Mouse (Mus musculus) midbrain, embryonic 16.5 days (tissue): Measurements from ENCODE around the gene Igf1r. TPM values are rescaled to one million over a fixed set of nuclear protein-coding genes. Genes with fewer than 3 reads are reported as not detected.
A peak's percentile ranks its signal among the peaks of the same experiment; 100 is the strongest.

Source experiments
- ATAC-seq: fragments of 200-750 bp; cut with Nextera tagmentation; 2 replicates; pipeline ENCODE4 v1.8.0; 2017; ENCODE audit warnings: moderate TSS enrichment
- H3K27ac ChIP-seq: fragments of 300-500 bp; sonication (generic); 2 replicates; pipeline ENCODE4 v1.5.1; 2014; ENCODE audit warnings: mild to moderate bottlenecking, low read length, mixed read lengths
- H3K27me3 ChIP-seq: fragments of 300-500 bp; sonication (generic); 2 replicates; pipeline ENCODE4 v1.6.1; 2014; ENCODE audit warnings: low read depth, low read length, mixed read lengths; ENCODE audit not compliant: control insufficient read depth, insufficient read depth
- H3K36me3 ChIP-seq: fragments of 300-500 bp; sonication (generic); 2 replicates; pipeline ENCODE4 v1.6.1; 2014; ENCODE audit warnings: mild to moderate bottlenecking, low read length, moderate library complexity, mixed read lengths; ENCODE audit not compliant: control insufficient read depth, insufficient read depth
- H3K4me1 ChIP-seq: fragments of 300-500 bp; sonication (generic); 2 replicates; pipeline ENCODE4 v1.6.1; 2014; ENCODE audit warnings: mild to moderate bottlenecking, low read length, mixed read lengths; ENCODE audit not compliant: control insufficient read depth, insufficient read depth
- H3K4me2 ChIP-seq: fragments of 300-500 bp; sonication (generic); 2 replicates; pipeline ENCODE4 v1.6.1; 2014; ENCODE audit warnings: mild to moderate bottlenecking, low read length, mixed read lengths
- H3K4me3 ChIP-seq: fragments of 300-500 bp; sonication (generic); 2 replicates; pipeline ENCODE4 v1.5.1; 2014; ENCODE audit warnings: low read depth, mild to moderate bottlenecking, low read length, moderate library complexity, mixed read lengths
- H3K9ac ChIP-seq: fragments of 300-500 bp; sonication (generic); 2 replicates; pipeline ENCODE4 v1.6.1; 2014; ENCODE audit warnings: low read depth, low read length, mixed read lengths
- H3K9me3 ChIP-seq: fragments of 300-500 bp; sonication (generic); replicated peaks from 2 replicates; pipeline ENCODE4 v1.6.1; 2014; ENCODE audit warnings: mild to moderate bottlenecking, low read length, mixed read lengths; ENCODE audit not compliant: control insufficient read depth, poor library complexity, severe bottlenecking
- WGBS: fragments of 180-500 bp; shearing (Covaris S2); extraction: QIAGEN DNeasy Blood & Tissue Kit; methylation state at CpG from one replicate; pipeline ENCODE4 v1.1.7; 2014; 5-methylcytosine and 5-hydroxymethylcytosine counted together
- polyA plus RNA-seq: library from polyadenylated mRNA; unstranded; fragments of >200 nt; fragmentation: Nextera tagmentation; extraction: Ambion mirVana; gene quantifications from 2 replicates; pipeline ENCODE4 v1.2.1, GENCODE M21; 2015

Igf1r gene
- polyA plus RNA-seq, 1 experiment from 2014 or later = 21.5 TPM

GRCm38 (mm10) chr7:67924215-67924614 is 28.4 kb upstream of the Igf1r start:
- Histone ChIP-seq H3K27me3 (no peaks in the 10 kb centered on the region), H3K9me3 (no peaks in the 10 kb centered on the region), H3K27ac (no peak overlapping the region), H3K9ac (no peak overlapping the region), H3K36me3 (no peaks in the 10 kb centered on the region), H3K4me2 (no peak overlapping the region), H3K4me3 (no peak overlapping the region), H3K4me1 (no peaks in the 10 kb centered on the region)
- 59% methylated on average over 2 of the region's 2 CpGs for WGBS
- ATAC-seq = no peak

- H3K27me3 ChIP-seq = no peaks in the 10 kb centered on the region
- H3K4me2 ChIP-seq = no peak overlapping the region
- H3K9me3 ChIP-seq = no peaks in the 10 kb centered on the region
- H3K27ac ChIP-seq = no peak overlapping the region
- no peaks in the 10 kb centered on the region for H3K36me3 ChIP-seq
- H3K4me3 ChIP-seq = no peak overlapping the region
- no peak overlapping the region for H3K9ac ChIP-seq
- no peaks in the 10 kb centered on the region for H3K4me1 ChIP-seq
- WGBS = 72% methylated on average over 3 of the region's 3 CpGs
- no peak for ATAC-seq
Measured at GRCm38 (mm10) chr7:67930132-67930531, 22.5 kb upstream of the Igf1r start.

- Histone ChIP-seq H3K4me3 (no peak overlapping the region), H3K27ac (no peak overlapping the region), H3K9me3 (no peaks in the 10 kb centered on the region), H3K4me1 (no peaks in the 10 kb centered on the region), H3K4me2 (no peak overlapping the region), H3K9ac (no peak overlapping the region), H3K36me3 (no peaks in the 10 kb centered on the region), H3K27me3 (no peaks in the 10 kb centered on the region)
- no peak for ATAC-seq
- WGBS = 63% methylated on average over 7 of the region's 7 CpGs
Measured at GRCm38 (mm10) chr7:67936801-67937200, 15.8 kb upstream of the Igf1r start.

GRCm38 (mm10) chr7:67943805-67944204 is 8.8 kb upstream of the Igf1r start:
- ATAC-seq = no peak
- Histone ChIP-seq H3K27ac (no peak overlapping the region), H3K27me3 (no peaks in the 10 kb centered on the region; the same call in 1 of the 2 replicates), H3K36me3 (no peaks in the 10 kb centered on the region), H3K4me3 (no peak overlapping the region), H3K4me1 (no peaks in the 10 kb centered on the region), H3K9ac (no peak overlapping the region), H3K4me2 (no peak overlapping the region), H3K9me3 (no peaks in the 10 kb centered on the region)
- WGBS = 90% methylated on average over 9 of the region's 9 CpGs

GRCm38 (mm10) chr7:67946901-67947300 is 5.7 kb upstream of the Igf1r start:
- no peak for ATAC-seq
- H3K27ac ChIP-seq = no peak overlapping the region
- H3K9ac ChIP-seq = no peak overlapping the region
- no peak overlapping the region for H3K4me2 ChIP-seq
- no peaks in the 10 kb centered on the region for H3K36me3 ChIP-seq
- no peak overlapping the region for H3K4me3 ChIP-seq
- no peaks in the 10 kb centered on the region for H3K4me1 ChIP-seq
- WGBS = 83% methylated on average over 1 of the region's 1 CpGs
- no peaks in the 10 kb centered on the region; the same call in 1 of the 2 replicates for H3K27me3 ChIP-seq
- H3K9me3 ChIP-seq = no peaks in the 10 kb centered on the region

DNA sequence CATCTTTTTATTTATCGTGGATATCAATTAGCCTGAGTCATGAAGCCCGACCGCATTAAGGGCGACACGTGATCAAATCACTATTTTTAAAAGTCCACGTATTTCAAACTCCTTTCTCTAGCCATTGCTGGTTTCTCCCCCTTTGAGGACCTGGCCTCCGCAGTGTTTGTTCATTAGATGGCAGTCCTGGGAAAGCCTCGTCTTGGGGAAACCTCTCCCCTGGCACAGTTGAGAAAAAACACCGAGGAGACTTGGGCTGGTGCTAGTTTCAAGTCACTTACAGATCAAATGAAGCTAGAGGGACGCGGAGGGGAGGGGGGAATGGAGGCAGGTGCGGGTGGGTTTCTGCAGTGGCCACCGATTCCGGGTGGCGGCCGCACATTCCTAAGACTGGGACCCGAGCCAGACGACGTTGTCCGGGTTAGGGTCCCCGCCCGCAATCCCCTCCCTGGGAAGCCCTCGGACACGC is 2.2 kb upstream of the Igf1r start:
- Histone ChIP-seq H3K4me2 (peak overlapping the region; percentile 88), H3K4me3 (peak overlapping the region; percentile 91), H3K27me3 (no peaks in the 10 kb centered on the region; the same call in 1 of the 2 replicates), H3K9ac (peak overlapping the region; percentile 81), H3K27ac (peak overlapping the region; percentile 99), H3K4me1 (peaks cover 16% of the 10 kb centered on the region), H3K9me3 (no peaks in the 10 kb centered on the region), H3K36me3 (no peaks in the 10 kb centered on the region)
- ATAC-seq = no peak; the same call in 1 of the 2 replicates
- under 1% methylated on average over 24 of the region's 24 CpGs for WGBS

GRCm38 (mm10) chr7:67950815-67951531 is 1.7 kb upstream of the Igf1r start:
- peak overlapping the region; percentile 91 for H3K4me3 ChIP-seq

GRCm38 (mm10) chr7:67951532-67952035 is 1.0 kb upstream of the Igf1r start:
- H3K36me3 ChIP-seq = no peaks in the 10 kb centered on the region
- peaks cover 27% of the 10 kb centered on the region for H3K4me1 ChIP-seq
- H3K9ac ChIP-seq = peak overlapping the region; percentile 86
- peak overlapping the region; percentile 99 for H3K27ac ChIP-seq
- H3K4me3 ChIP-seq = peak overlapping the region; percentile 91
- H3K9me3 ChIP-seq = no peaks in the 10 kb centered on the region
- ATAC-seq = peak; percentile 83
- no peaks in the 10 kb centered on the region; the same call in 1 of the 2 replicates for H3K27me3 ChIP-seq
- H3K4me2 ChIP-seq = peak overlapping the region; percentile 100
- under 1% methylated on average over 39 of the region's 73 CpGs for WGBS

More at GRCm38 (mm10) chr7:67950815-67951531, 1.7 kb upstream of the Igf1r start:
- H3K4me2 ChIP-seq = peak overlapping the region; percentile 88
- under 1% methylated on average over 71 of the region's 71 CpGs for WGBS
- H3K27ac ChIP-seq = peak overlapping the region; percentile 99
- ATAC-seq = peak; percentile 83
- H3K9me3 ChIP-seq = no peaks in the 10 kb centered on the region
- no peaks in the 10 kb centered on the region; the same call in 1 of the 2 replicates for H3K27me3 ChIP-seq
- H3K36me3 ChIP-seq = no peaks in the 10 kb centered on the region
- peak overlapping the region; percentile 81 for H3K9ac ChIP-seq
- H3K4me1 ChIP-seq = peaks cover 21% of the 10 kb centered on the region

- ATAC-seq = peak; percentile 44
- Histone ChIP-seq H3K9me3 (no peaks in the 10 kb centered on the region), H3K4me2 (peak overlapping the region; percentile 100), H3K4me3 (peak overlapping the region; percentile 91), H3K27ac (peak overlapping the region; percentile 99), H3K36me3 (no peaks in the 10 kb centered on the region), H3K27me3 (no peaks in the 10 kb centered on the region; the same call in 1 of the 2 replicates), H3K9ac (peak overlapping the region; percentile 86), H3K4me1 (peaks cover 30% of the 10 kb centered on the region)
- WGBS = under 1% methylated on average over 82 of the region's 91 CpGs
Measured at GRCm38 (mm10) chr7:67952036-67952681, 468 bp upstream of the Igf1r start.
